Mouse (Mus musculus) cerebellum, adult 2 months (tissue): ENCODE data around the gene Magoh. TPM values are rescaled to one million over a fixed set of nuclear protein-coding genes. Genes with fewer than 3 reads are reported as not detected.

Source experiments
- DNase-seq, 2 experiments: peaks; one replicate each; pipeline ENCODE4 v3.0.0; 2021
- H3K27ac ChIP-seq: fragments of 200-500 bp; 2 replicates; pipeline ENCODE4 v1.5.1; 2012; ENCODE audit warnings: low read length, control low read depth, inconsistent platforms; ENCODE audit not compliant: insufficient read depth
- H3K27me3 ChIP-seq: fragments of 200-500 bp; 2 replicates; pipeline ENCODE4 v1.6.1; 2012; ENCODE audit warnings: inconsistent platforms, mild to moderate bottlenecking, low read length, moderate library complexity; ENCODE audit not compliant: control insufficient read depth, insufficient read depth
- H3K4me1 ChIP-seq: fragments of 200-500 bp; 2 replicates; pipeline ENCODE4 v1.6.1; 2011; ENCODE audit warnings: low read length; ENCODE audit not compliant: control insufficient read depth, insufficient read depth
- H3K4me3 ChIP-seq: fragments of 200-500 bp; replicated peaks from 2 replicates; pipeline ENCODE3; 2011; ENCODE audit warnings: mild to moderate bottlenecking, low read depth, low read length, control low read depth; ENCODE audit not compliant: insufficient read depth
- CTCF ChIP-seq: fragments of 200-500 bp; IDR thresholded peaks from 2 replicates; pipeline ENCODE4 v1.5.1; 2011; ENCODE audit warnings: low read depth, mild to moderate bottlenecking, control low read depth, low read length, moderate library complexity, borderline replicate concordance; ENCODE audit not compliant: insufficient read depth
- POLR2A ChIP-seq: fragments of 200-500 bp; IDR thresholded peaks from 2 replicates; pipeline ENCODE4 v1.6.1; 2011; ENCODE audit warnings: low read length, control low read depth, borderline replicate concordance; ENCODE audit not compliant: insufficient read depth
- WGBS: fragments of 180-500 bp; shearing (Covaris S2); methylation state at CpG from one replicate; pipeline ENCODE4 v1.1.7; 2018; 5-methylcytosine and 5-hydroxymethylcytosine counted together
- polyA plus RNA-seq: library from polyadenylated mRNA; depleted of rRNA; stranded (reverse); fragments of >200 nt; gene quantifications from 2 replicates; pipeline ENCODE4 v1.2.3, GENCODE M21; 2012

Magoh gene
- polyA plus RNA-seq, 1 experiment, result 58.7 TPM

DNA sequence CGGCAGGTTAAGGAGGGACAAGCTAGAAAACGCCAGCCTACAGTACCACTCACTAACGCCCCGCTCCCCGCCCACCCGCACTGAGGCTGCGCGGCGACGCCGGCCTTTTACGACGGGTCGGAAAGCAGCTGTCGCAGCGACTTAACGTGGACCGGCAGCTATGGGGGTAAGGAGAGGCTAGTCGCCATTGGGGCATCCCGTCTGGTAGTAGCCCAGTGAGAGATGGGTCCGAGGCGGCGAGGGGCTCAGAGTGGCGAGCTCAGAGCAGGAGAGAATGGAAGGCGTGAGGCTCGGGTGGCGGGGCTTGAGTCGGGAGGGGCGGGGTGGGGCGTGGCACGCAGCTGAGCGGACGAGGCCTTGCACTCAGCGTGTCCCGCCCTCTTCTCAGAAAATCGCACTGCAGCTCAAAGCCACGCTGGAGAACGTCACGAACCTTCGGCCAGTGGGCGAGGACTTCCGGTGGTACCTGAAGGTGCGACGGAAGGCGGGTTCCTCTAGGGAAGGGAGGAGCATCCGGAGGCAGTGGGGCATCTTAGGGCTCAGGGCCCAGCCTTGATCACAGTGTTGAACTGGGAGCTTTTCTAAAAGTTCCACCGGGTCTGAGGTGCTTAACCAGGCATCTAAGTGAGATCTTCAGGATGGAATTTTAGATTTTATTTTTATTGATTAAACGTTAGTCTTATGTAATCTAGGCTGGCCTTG lies 10.3 kb downstream of the Magoh start, which contains the start of gene 0610037L13Rik:
Gene 0610037L13Rik, plus strand, starts transcription at position 83 of the 702 bp plus-strand sequence.
- peak; percentile 96 to 98 for DNase-seq
- Histone ChIP-seq H3K4me1 (peaks cover 3% of the 10 kb centered on the region; the same call in 1 of the 2 replicates), H3K27ac (peak within 1 kb of the TSS; percentile 53), H3K27me3 (no peaks in the 10 kb centered on the region), H3K4me3 (peak within 1 kb of the TSS; percentile 91)
- under 1% methylated on average over 48 of the region's 48 CpGs for WGBS
- TF ChIP-seq POLR2A (peak; percentile 84; the same call in 1 of the 2 replicates), CTCF (no peak)

- 60% methylated on average over 2 of the region's 2 CpGs for WGBS
- H3K27ac ChIP-seq, result no peak overlapping the region
- TF ChIP-seq POLR2A, result no peak
- TF ChIP-seq CTCF, result peak; percentile 45; the same call in 1 of the 2 replicates
- no peaks in the 10 kb centered on the region for H3K27me3 ChIP-seq
- DNase-seq, result no peak
- peaks cover 3% of the 10 kb centered on the region; the same call in 1 of the 2 replicates for H3K4me1 ChIP-seq
- H3K4me3 ChIP-seq, result no peak overlapping the region
Measured at GRCm38 (mm10) chr4:107892663-107893062, 13.1 kb downstream of the Magoh start.

GRCm38 (mm10) chr4:107899211-107899927 lies 19.8 kb downstream of the Magoh start:
- H3K27ac ChIP-seq, result no peak overlapping the region
- no peaks in the 10 kb centered on the region for H3K4me1 ChIP-seq
- no peaks in the 10 kb centered on the region for H3K27me3 ChIP-seq
- 80% methylated on average over 5 of the region's 5 CpGs for WGBS
- TF ChIP-seq CTCF (no peak), POLR2A (no peak)
- no peak for DNase-seq
- H3K4me3 ChIP-seq, result no peak overlapping the region

DNA sequence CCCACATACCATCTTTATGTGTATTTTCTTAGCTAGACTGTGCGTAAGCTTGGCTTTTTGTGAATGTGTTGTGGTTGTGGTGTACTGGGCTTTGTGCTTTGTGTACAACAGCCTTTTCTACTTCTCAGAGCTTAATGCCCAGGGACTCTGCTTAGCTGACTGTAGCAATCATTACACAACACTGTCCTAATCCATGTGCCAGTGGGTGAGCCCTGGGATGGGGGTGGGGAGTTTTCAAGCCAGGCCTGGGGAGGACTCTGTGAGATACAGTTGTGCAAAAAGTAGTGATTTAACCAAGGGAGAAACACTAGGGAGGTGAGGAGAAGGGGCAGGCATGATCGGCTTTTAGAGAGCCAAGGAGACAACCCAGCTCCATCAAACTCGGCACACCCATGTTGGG lies 20.7 kb downstream of the Magoh start:
- TF ChIP-seq POLR2A, result no peak
- no peak for TF ChIP-seq CTCF
- DNase-seq, result no peak
- H3K27ac ChIP-seq, result no peak overlapping the region
- no peak overlapping the region for H3K4me3 ChIP-seq
- H3K27me3 ChIP-seq, result no peaks in the 10 kb centered on the region
- whole genome bisulfite sequencing, result 93% methylated on average over 3 of the region's 3 CpGs
- no peaks in the 10 kb centered on the region for H3K4me1 ChIP-seq

- Histone ChIP-seq H3K27me3 (no peaks in the 10 kb centered on the region), H3K4me3 (no peak overlapping the region), H3K4me1 (no peaks in the 10 kb centered on the region), H3K27ac (no peak overlapping the region)
- 95% methylated on average over 10 of the region's 10 CpGs for WGBS
- DNase-seq, result no peak
- no peak for TF ChIP-seq CTCF
- no peak for TF ChIP-seq POLR2A
Measured at GRCm38 (mm10) chr4:107904252-107904651, 24.7 kb downstream of the Magoh start.

- Histone ChIP-seq H3K27ac (no peak overlapping the region), H3K4me1 (no peaks in the 10 kb centered on the region), H3K4me3 (no peak overlapping the region), H3K27me3 (no peaks in the 10 kb centered on the region)
- WGBS, result 85% methylated on average over 9 of the region's 9 CpGs
- TF ChIP-seq POLR2A (no peak), CTCF (no peak)
- no peak for DNase-seq
Measured at GRCm38 (mm10) chr4:107906561-107906960, 27.0 kb downstream of the Magoh start.

GRCm38 (mm10) chr4:107910020-107910419 lies 30.5 kb downstream of the Magoh start:
- Histone ChIP-seq H3K4me3 (no peak overlapping the region), H3K27me3 (no peaks in the 10 kb centered on the region), H3K27ac (no peak overlapping the region), H3K4me1 (no peaks in the 10 kb centered on the region)
- no peak for DNase-seq
- WGBS, result 89% methylated on average over 4 of the region's 4 CpGs
- TF ChIP-seq CTCF, result no peak
- no peak for TF ChIP-seq POLR2A

DNA sequence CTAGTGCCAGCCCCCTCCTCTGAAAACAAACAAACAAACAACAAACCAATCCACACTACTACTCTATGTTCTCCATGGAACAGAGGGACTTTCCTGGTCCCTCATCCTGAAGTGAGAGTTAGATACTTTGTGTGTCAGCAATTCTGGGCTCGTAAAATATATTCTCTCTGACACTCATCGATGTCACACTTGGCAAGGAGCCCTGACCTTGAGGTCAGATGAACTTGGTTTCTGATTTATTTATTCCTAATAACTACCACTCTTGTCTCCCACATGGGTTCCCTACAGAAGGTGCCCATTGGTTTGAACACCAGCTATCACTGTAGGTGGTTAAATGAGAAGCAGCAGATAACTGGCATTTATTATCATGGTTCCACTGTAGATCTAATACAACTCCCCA lies 40.8 kb downstream of the Magoh start:
- Histone ChIP-seq H3K27me3 (no peaks in the 10 kb centered on the region), H3K27ac (no peak overlapping the region), H3K4me3 (no peak overlapping the region), H3K4me1 (no peaks in the 10 kb centered on the region)
- 93% methylated on average over 2 of the region's 2 CpGs for WGBS
- DNase-seq, result no peak
- no peak for TF ChIP-seq CTCF
- TF ChIP-seq POLR2A, result no peak
